Mouse (Mus musculus): ENCODE data around the gene Ranbp1.

- TF ChIP-seq CTCF (IDR thresholded peaks at IDR 0.05; ENCODE audit: low read depth, low read length): no peak
- no peak for TF ChIP-seq TAL1 (conservative IDR thresholded peaks at IDR 0.05; ENCODE audit: low read depth, low read length)
- TF ChIP-seq GATA1 (IDR thresholded peaks at IDR 0.05; ENCODE audit: borderline replicate concordance, low read length): no peak
- no peak for TF ChIP-seq POLR2AphosphoS5 (IDR thresholded peaks at IDR 0.05; ENCODE audit: insufficient replicate concordance, low read depth, low read length)
- TF ChIP-seq GATA2 (IDR thresholded peaks at IDR 0.05; ENCODE audit: borderline replicate concordance, low read depth, low read length): no peak
Observed at GRCm38 (mm10) chr16:18247521-18248399, 772 bp downstream of the Ranbp1 start.

Measured in G1E (cell line).